Mouse (Mus musculus) hindbrain, embryonic 16.5 days (tissue): Measurements from ENCODE around the gene Lrrc8e. TPM values are rescaled to one million over a fixed set of nuclear protein-coding genes. Genes with fewer than 3 reads are reported as not detected.
"Not testable (repeated sequence)": the region's sequence is repeated elsewhere in the genome, so short reads cannot be mapped to it uniquely, and the experiment has no call there.

Source experiments
- ATAC-seq: fragments of 200-750 bp; cut with Nextera tagmentation; 2 replicates; pipeline ENCODE4 v1.8.0; 2017; ENCODE audit warnings: moderate TSS enrichment, moderate library complexity
- H3K27ac ChIP-seq: fragments of 300-500 bp; sonication (generic); 2 replicates; pipeline ENCODE4 v1.5.1; 2014; ENCODE audit warnings: low read depth, mild to moderate bottlenecking, control low read depth, low read length, moderate library complexity
- H3K27me3 ChIP-seq: fragments of 300-500 bp; sonication (generic); replicated peaks from 2 replicates; pipeline ENCODE4 v1.6.1; 2014; ENCODE audit warnings: low read length; ENCODE audit not compliant: control insufficient read depth, insufficient read depth
- H3K36me3 ChIP-seq: fragments of 300-500 bp; sonication (generic); 2 replicates; pipeline ENCODE4 v1.6.1; 2014; ENCODE audit warnings: mild to moderate bottlenecking, low read length, moderate library complexity, mixed read lengths; ENCODE audit not compliant: control insufficient read depth, insufficient read depth
- H3K4me1 ChIP-seq: fragments of 300-500 bp; sonication (generic); 2 replicates; pipeline ENCODE4 v1.6.1; 2014; ENCODE audit warnings: low read depth, low read length; ENCODE audit not compliant: control insufficient read depth, insufficient read depth
- H3K4me2 ChIP-seq: fragments of 300-500 bp; sonication (generic); 2 replicates; pipeline ENCODE4 v1.6.1; 2014; ENCODE audit warnings: mild to moderate bottlenecking, low read length, control low read depth, moderate library complexity
- H3K4me3 ChIP-seq: fragments of 300-500 bp; sonication (generic); 2 replicates; pipeline ENCODE4 v1.5.1; 2014; ENCODE audit warnings: mild to moderate bottlenecking, low read length, control low read depth, moderate library complexity
- H3K9ac ChIP-seq: fragments of 300-500 bp; sonication (generic); 2 replicates; pipeline ENCODE4 v1.6.1; 2014; ENCODE audit warnings: low read depth, mild to moderate bottlenecking, control low read depth, low read length, moderate library complexity
- H3K9me3 ChIP-seq: fragments of 300-500 bp; sonication (generic); 2 replicates; pipeline ENCODE4 v1.6.1; 2014; ENCODE audit warnings: mild to moderate bottlenecking, low read length, moderate library complexity; ENCODE audit not compliant: control insufficient read depth
- WGBS: fragments of 180-500 bp; shearing (Covaris S2); extraction: QIAGEN DNeasy Blood & Tissue Kit; methylation state at CpG from one replicate; pipeline ENCODE4 v1.1.7; 2014; 5-methylcytosine and 5-hydroxymethylcytosine counted together
- polyA plus RNA-seq: library from polyadenylated mRNA; unstranded; fragments of >200 nt; fragmentation: Nextera tagmentation; extraction: Ambion mirVana; gene quantifications from 2 replicates; pipeline ENCODE4 v1.2.1, GENCODE M21; 2015

Lrrc8e gene
- polyA plus RNA-seq, 1 experiment from 2014 or later = not detected

- peaks cover 32% of the 10 kb centered on the region for H3K36me3 ChIP-seq
- no peaks in the 10 kb centered on the region for H3K9me3 ChIP-seq
- H3K4me1 ChIP-seq = peaks cover 23% of the 10 kb centered on the region
- peak overlapping the region; percentile 98 for H3K9ac ChIP-seq
- H3K27me3 ChIP-seq = no peaks in the 10 kb centered on the region
- H3K27ac ChIP-seq = peak overlapping the region; percentile 97
- no peak for ATAC-seq
- H3K4me2 ChIP-seq = peak overlapping the region; percentile 59
- peak overlapping the region; percentile 98 for H3K4me3 ChIP-seq
- WGBS = 47% methylated on average over 8 of the region's 8 CpGs
Observed at GRCm38 (mm10) chr8:4252116-4252760, 25.6 kb downstream of the Lrrc8e start.

- ATAC-seq = peak; percentile 88
- under 1% methylated on average over 69 of the region's 69 CpGs for WGBS
- Histone ChIP-seq H3K27ac (peak within 1 kb of the TSS; percentile 97), H3K9me3 (no peaks in the 10 kb centered on the region), H3K36me3 (peaks cover 27% of the 10 kb centered on the region), H3K4me1 (peaks cover 31% of the 10 kb centered on the region), H3K27me3 (no peaks in the 10 kb centered on the region), H3K4me3 (peak within 1 kb of the TSS; percentile 98), H3K4me2 (peak within 1 kb of the TSS; percentile 59), H3K9ac (peak within 1 kb of the TSS; percentile 98)
Observed at GRCm38 (mm10) chr8:4252934-4253841, 26.6 kb downstream of the Lrrc8e start, which contains the start of gene Snapc2. Gene Snapc2, plus strand, starts transcription at chr8:4253080.

- peak overlapping the region; percentile 21; the same call in 1 of the 2 replicates for H3K27ac ChIP-seq
- H3K9me3 ChIP-seq = no peaks in the 10 kb centered on the region
- H3K9ac ChIP-seq = peak overlapping the region; percentile 20; the same call in 1 of the 2 replicates
- peaks cover 31% of the 10 kb centered on the region for H3K4me1 ChIP-seq
- 63% methylated on average over 6 of the region's 6 CpGs for WGBS
- H3K36me3 ChIP-seq = peaks cover 24% of the 10 kb centered on the region
- peak overlapping the region; percentile 98 for H3K4me3 ChIP-seq
- H3K27me3 ChIP-seq = no peaks in the 10 kb centered on the region
- peak overlapping the region; percentile 59 for H3K4me2 ChIP-seq
- peak; percentile 4; the same call in 1 of the 2 replicates for ATAC-seq
Observed at GRCm38 (mm10) chr8:4254001-4254400, 27.4 kb downstream of the Lrrc8e start.

GRCm38 (mm10) chr8:4255471-4255870 is 28.8 kb downstream of the Lrrc8e start:
- Histone ChIP-seq H3K4me1 (peaks cover 35% of the 10 kb centered on the region), H3K36me3 (peaks cover 23% of the 10 kb centered on the region)
- H3K4me2 ChIP-seq, H3K9me3 ChIP-seq, H3K9ac ChIP-seq, ATAC-seq, H3K27me3 ChIP-seq, H3K4me3 ChIP-seq, H3K27ac ChIP-seq: not testable (repeated sequence)
- 88% methylated on average over 7 of the region's 7 CpGs for WGBS

- H3K9me3 ChIP-seq = no peaks in the 10 kb centered on the region
- peaks cover 29% of the 10 kb centered on the region for H3K36me3 ChIP-seq
- H3K27ac ChIP-seq = peak overlapping the region; percentile 97
- H3K27me3 ChIP-seq = no peaks in the 10 kb centered on the region
- H3K4me2 ChIP-seq = peak overlapping the region; percentile 59
- peak overlapping the region; percentile 88 for H3K9ac ChIP-seq
- H3K4me3 ChIP-seq = peak overlapping the region; percentile 75
- 27% methylated on average over 4 of the region's 4 CpGs for WGBS
- H3K4me1 ChIP-seq = peaks cover 35% of the 10 kb centered on the region
- no peak for ATAC-seq
Observed at GRCm38 (mm10) chr8:4256911-4257310, 30.3 kb downstream of the Lrrc8e start.

GRCm38 (mm10) chr8:4257350-4257749 is 30.7 kb downstream of the Lrrc8e start:
- Histone ChIP-seq H3K4me3 (peak overlapping the region; percentile 75), H3K4me1 (peaks cover 33% of the 10 kb centered on the region), H3K4me2 (peak overlapping the region; percentile 59), H3K9me3 (no peaks in the 10 kb centered on the region), H3K27me3 (no peaks in the 10 kb centered on the region), H3K9ac (peak overlapping the region; percentile 88), H3K36me3 (peaks cover 30% of the 10 kb centered on the region), H3K27ac (peak overlapping the region; percentile 97)
- 47% methylated on average over 4 of the region's 4 CpGs for WGBS
- no peak for ATAC-seq

GRCm38 (mm10) chr8:4258233-4258632 is 31.6 kb downstream of the Lrrc8e start:
- peak; percentile 52 for ATAC-seq
- H3K9me3 ChIP-seq = no peaks in the 10 kb centered on the region
- peak overlapping the region; percentile 88 for H3K9ac ChIP-seq
- H3K27me3 ChIP-seq = no peaks in the 10 kb centered on the region
- peak overlapping the region; percentile 59 for H3K4me2 ChIP-seq
- peaks cover 34% of the 10 kb centered on the region for H3K36me3 ChIP-seq
- H3K4me1 ChIP-seq = peaks cover 31% of the 10 kb centered on the region
- peak overlapping the region; percentile 75 for H3K4me3 ChIP-seq
- peak overlapping the region; percentile 97 for H3K27ac ChIP-seq
- WGBS = 3% methylated on average over 34 of the region's 35 CpGs

- peak; percentile 74 for ATAC-seq
- Histone ChIP-seq H3K9ac (peak overlapping the region; percentile 88), H3K27ac (peak overlapping the region; percentile 97), H3K36me3 (peaks cover 34% of the 10 kb centered on the region), H3K27me3 (no peaks in the 10 kb centered on the region), H3K4me2 (peak overlapping the region; percentile 59), H3K4me3 (peak overlapping the region; percentile 75), H3K9me3 (no peaks in the 10 kb centered on the region), H3K4me1 (peaks cover 29% of the 10 kb centered on the region)
- under 1% methylated on average over 27 of the region's 32 CpGs for WGBS
Observed at GRCm38 (mm10) chr8:4258678-4259077, 32.1 kb downstream of the Lrrc8e start.
